Mouse (Mus musculus) urinary bladder, postnatal 14 days (tissue): ENCODE measurements at regions not wholly inside any gene's neighbourhood (a gene's known extent, or its start where the extent isn't known, plus 50 kb on each side); places are given as distances from the start of the nearest gene placed in this dataset.

Source experiments
- DNase-seq: peaks from one replicate; pipeline ENCODE4 v3.0.0; 2021; ENCODE audit warnings: low spot score

- no peak for DNase-seq
Measured at GRCm38 (mm10) chr17:67569865-67570264, 62.7 kb downstream of the Lrrc30 start.

GRCm38 (mm10) chr17:67566216-67566615 is 66.3 kb downstream of the Lrrc30 start:
- DNase-seq = no peak

GRCm38 (mm10) chr17:67565746-67566145 is 66.8 kb downstream of the Lrrc30 start:
- DNase-seq = no peak

- no peak for DNase-seq
Measured at GRCm38 (mm10) chr17:67564845-67565244, 67.7 kb downstream of the Lrrc30 start.

GRCm38 (mm10) chr17:67563036-67563435 is 69.5 kb downstream of the Lrrc30 start:
- DNase-seq = no peak

- DNase-seq = no peak
Measured at GRCm38 (mm10) chr17:67561802-67562201, 70.7 kb downstream of the Lrrc30 start.

- no peak for DNase-seq
Measured at GRCm38 (mm10) chr17:67557351-67557870, 75.1 kb downstream of the Lrrc30 start.

- DNase-seq = no peak
Measured at GRCm38 (mm10) chr17:67552581-67553139, 79.9 kb downstream of the Lrrc30 start.

- no peak for DNase-seq
Measured at GRCm38 (mm10) chr17:67548966-67549700, 83.4 kb downstream of the Lrrc30 start.

- DNase-seq = no peak
Measured at GRCm38 (mm10) chr17:67544410-67544809, 88.1 kb downstream of the Lrrc30 start.

- no peak for DNase-seq
Measured at GRCm38 (mm10) chr17:67532331-67532730, 100.2 kb downstream of the Lrrc30 start.

GRCm38 (mm10) chr17:67520848-67521411 is 111.6 kb downstream of the Lrrc30 start:
- DNase-seq = no peak

- DNase-seq = no peak
Measured at GRCm38 (mm10) chr17:67515601-67516147, 116.8 kb downstream of the Lrrc30 start.

GRCm38 (mm10) chr17:67514387-67515241 is 117.9 kb downstream of the Lrrc30 start:
- no peak for DNase-seq

GRCm38 (mm10) chr17:67512699-67513450 is 119.6 kb downstream of the Lrrc30 start:
- DNase-seq = no peak

- DNase-seq = no peak
Measured at GRCm38 (mm10) chr17:67512008-67512407, 120.5 kb downstream of the Lrrc30 start.

GRCm38 (mm10) chr17:67509921-67510320 is 122.6 kb downstream of the Lrrc30 start:
- DNase-seq = no peak

- DNase-seq = no peak
Measured at GRCm38 (mm10) chr17:67509091-67509618, 123.4 kb downstream of the Lrrc30 start.

- DNase-seq = no peak
Measured at GRCm38 (mm10) chr17:67508353-67508752, 124.2 kb downstream of the Lrrc30 start.

GRCm38 (mm10) chr17:67506466-67506865 is 126.1 kb downstream of the Lrrc30 start:
- DNase-seq = no peak

GRCm38 (mm10) chr17:67504502-67505033 is 128.0 kb downstream of the Lrrc30 start:
- DNase-seq = no peak
